Mouse (Mus musculus): ENCODE data around the gene Apbb1. TPM values are rescaled to one million over a fixed set of nuclear protein-coding genes. Genes with fewer than 3 reads are reported as not detected.
A peak's percentile ranks its signal among the peaks of the same experiment; 100 is the strongest.

The Apbb1 gene
- polyA plus RNA-seq (2014; fragmentation: Nextera tagmentation; extraction: Ambion mirVana) = 59.7 and 68.7 TPM in 2 replicates

- 1% methylated on average over 50 of the region's 54 CpGs for WGBS
- ATAC-seq (replicated peaks; ENCODE audit: insufficient number of reproducible peaks, low FRiP score, low TSS enrichment, low read depth) (peak; percentile 90), DNase-seq (ENCODE audit: low spot score) (peak; percentile 84)
- Histone ChIP-seq H3K4me3 (ENCODE audit: low read depth, low read length) (peak within 1 kb of the TSS; percentile 77), H3K9ac (replicated peaks; ENCODE audit: low read length) (peak within 1 kb of the TSS; percentile 86), H3K4me1 (ENCODE audit: control insufficient read depth, insufficient read depth, low read length) (peaks cover 4% of the 10 kb centered on the region), H3K27ac (replicated peaks; ENCODE audit: low read depth, low read length) (peak within 1 kb of the TSS; percentile 35), H3K27me3 (ENCODE audit: control insufficient read depth, insufficient read depth, low read length) (no peaks in the 10 kb centered on the region), H3K36me3 (replicated peaks; ENCODE audit: control insufficient read depth, insufficient read depth, low read depth, low read length) (no peaks in the 10 kb centered on the region), H3K9me3 (replicated peaks; ENCODE audit: control insufficient read depth, low read length) (no peaks in the 10 kb centered on the region), H3K4me2 (ENCODE audit: low read depth, low read length) (peak within 1 kb of the TSS; percentile 69)
These were observed at the start of gene Apbb1 for GRCm38 (mm10) chr7:105581094-105581703. TSS of gene Apbb1 (minus strand) at chr7:105581653.

- H3K4me2 ChIP-seq (ENCODE audit: low read depth, low read length) = no peak overlapping the region
- WGBS = 29% methylated on average over 3 of the region's 3 CpGs
- H3K27me3 ChIP-seq (ENCODE audit: control insufficient read depth, insufficient read depth, low read length) = no peaks in the 10 kb centered on the region
- no peak overlapping the region for H3K4me3 ChIP-seq (ENCODE audit: low read depth, low read length)
- H3K27ac ChIP-seq (replicated peaks; ENCODE audit: low read depth, low read length) = no peak overlapping the region
- ATAC-seq (replicated peaks; ENCODE audit: insufficient number of reproducible peaks, low FRiP score, low TSS enrichment, low read depth) = no peak
- H3K4me1 ChIP-seq (ENCODE audit: control insufficient read depth, insufficient read depth, low read length) = no peaks in the 10 kb centered on the region
- H3K9ac ChIP-seq (replicated peaks; ENCODE audit: low read length) = no peak overlapping the region
- H3K36me3 ChIP-seq (replicated peaks; ENCODE audit: control insufficient read depth, insufficient read depth, low read depth, low read length) = no peaks in the 10 kb centered on the region
- no peaks in the 10 kb centered on the region for H3K9me3 ChIP-seq (replicated peaks; ENCODE audit: control insufficient read depth, low read length)
- no peak for DNase-seq (ENCODE audit: low spot score)
These were observed 47.2 kb upstream of the Apbb1 start for GRCm38 (mm10) chr7:105628633-105629032.

GRCm38 (mm10) chr7:105625397-105625796 is 43.9 kb upstream of the Apbb1 start:
- no peaks in the 10 kb centered on the region for H3K36me3 ChIP-seq (replicated peaks; ENCODE audit: control insufficient read depth, insufficient read depth, low read depth, low read length)
- no peaks in the 10 kb centered on the region for H3K27me3 ChIP-seq (ENCODE audit: control insufficient read depth, insufficient read depth, low read length)
- 81% methylated on average over 6 of the region's 6 CpGs for WGBS
- no peaks in the 10 kb centered on the region for H3K9me3 ChIP-seq (replicated peaks; ENCODE audit: control insufficient read depth, low read length)
- H3K27ac ChIP-seq (replicated peaks; ENCODE audit: low read depth, low read length) = no peak overlapping the region
- no peak overlapping the region for H3K4me2 ChIP-seq (ENCODE audit: low read depth, low read length)
- no peak overlapping the region for H3K9ac ChIP-seq (replicated peaks; ENCODE audit: low read length)
- H3K4me1 ChIP-seq (ENCODE audit: control insufficient read depth, insufficient read depth, low read length) = no peaks in the 10 kb centered on the region
- ATAC-seq (replicated peaks; ENCODE audit: insufficient number of reproducible peaks, low FRiP score, low TSS enrichment, low read depth) (no peak), DNase-seq (ENCODE audit: low spot score) (no peak)
- H3K4me3 ChIP-seq (ENCODE audit: low read depth, low read length) = no peak overlapping the region

GRCm38 (mm10) chr7:105621646-105622292 is 40.3 kb upstream of the Apbb1 start:
- Histone ChIP-seq H3K36me3 (replicated peaks; ENCODE audit: control insufficient read depth, insufficient read depth, low read depth, low read length) (no peaks in the 10 kb centered on the region; the same call in 1 of the 2 replicates), H3K4me2 (ENCODE audit: low read depth, low read length) (no peak overlapping the region), H3K9me3 (replicated peaks; ENCODE audit: control insufficient read depth, low read length) (no peaks in the 10 kb centered on the region), H3K27me3 (ENCODE audit: control insufficient read depth, insufficient read depth, low read length) (no peaks in the 10 kb centered on the region), H3K9ac (replicated peaks; ENCODE audit: low read length) (no peak overlapping the region), H3K27ac (replicated peaks; ENCODE audit: low read depth, low read length) (no peak overlapping the region), H3K4me3 (ENCODE audit: low read depth, low read length) (no peak overlapping the region), H3K4me1 (ENCODE audit: control insufficient read depth, insufficient read depth, low read length) (no peaks in the 10 kb centered on the region)
- WGBS = 79% methylated on average over 8 of the region's 8 CpGs
- DNase-seq (ENCODE audit: low spot score) = no peak
- no peak for ATAC-seq (replicated peaks; ENCODE audit: insufficient number of reproducible peaks, low FRiP score, low TSS enrichment, low read depth)

- Histone ChIP-seq H3K4me2 (ENCODE audit: low read depth, low read length) (no peak overlapping the region), H3K27ac (replicated peaks; ENCODE audit: low read depth, low read length) (no peak overlapping the region), H3K4me3 (ENCODE audit: low read depth, low read length) (no peak overlapping the region), H3K27me3 (ENCODE audit: control insufficient read depth, insufficient read depth, low read length) (no peaks in the 10 kb centered on the region), H3K9me3 (replicated peaks; ENCODE audit: control insufficient read depth, low read length) (no peaks in the 10 kb centered on the region), H3K36me3 (replicated peaks; ENCODE audit: control insufficient read depth, insufficient read depth, low read depth, low read length) (no peaks in the 10 kb centered on the region; the same call in 1 of the 2 replicates), H3K4me1 (ENCODE audit: control insufficient read depth, insufficient read depth, low read length) (no peaks in the 10 kb centered on the region), H3K9ac (replicated peaks; ENCODE audit: low read length) (no peak overlapping the region)
- no peak for ATAC-seq (replicated peaks; ENCODE audit: insufficient number of reproducible peaks, low FRiP score, low TSS enrichment, low read depth)
- no peak for DNase-seq (ENCODE audit: low spot score)
- WGBS = 76% methylated on average over 4 of the region's 4 CpGs
These were observed 39.6 kb upstream of the Apbb1 start for GRCm38 (mm10) chr7:105621053-105621452.

GRCm38 (mm10) chr7:105619701-105620100 is 38.2 kb upstream of the Apbb1 start:
- WGBS = 83% methylated on average over 3 of the region's 3 CpGs

GRCm38 (mm10) chr7:105617810-105618209 is 36.4 kb upstream of the Apbb1 start:
- Histone ChIP-seq H3K27me3 (ENCODE audit: control insufficient read depth, insufficient read depth, low read length) (no peaks in the 10 kb centered on the region), H3K27ac (replicated peaks; ENCODE audit: low read depth, low read length) (no peak overlapping the region), H3K4me3 (ENCODE audit: low read depth, low read length) (no peak overlapping the region), H3K9me3 (replicated peaks; ENCODE audit: control insufficient read depth, low read length) (no peaks in the 10 kb centered on the region), H3K4me1 (ENCODE audit: control insufficient read depth, insufficient read depth, low read length) (no peaks in the 10 kb centered on the region), H3K9ac (replicated peaks; ENCODE audit: low read length) (no peak overlapping the region), H3K4me2 (ENCODE audit: low read depth, low read length) (no peak overlapping the region), H3K36me3 (replicated peaks; ENCODE audit: control insufficient read depth, insufficient read depth, low read depth, low read length) (peaks cover 2% of the 10 kb centered on the region)
- ATAC-seq (replicated peaks; ENCODE audit: insufficient number of reproducible peaks, low FRiP score, low TSS enrichment, low read depth) (no peak), DNase-seq (ENCODE audit: low spot score) (no peak)
- WGBS = 92% methylated on average over 22 of the region's 22 CpGs

More at GRCm38 (mm10) chr7:105619701-105620100, 38.2 kb upstream of the Apbb1 start:
- ATAC-seq (replicated peaks; ENCODE audit: insufficient number of reproducible peaks, low FRiP score, low TSS enrichment, low read depth) = no peak
- Histone ChIP-seq H3K4me2 (ENCODE audit: low read depth, low read length) (no peak overlapping the region), H3K9me3 (replicated peaks; ENCODE audit: control insufficient read depth, low read length) (no peaks in the 10 kb centered on the region), H3K9ac (replicated peaks; ENCODE audit: low read length) (no peak overlapping the region), H3K4me1 (ENCODE audit: control insufficient read depth, insufficient read depth, low read length) (no peaks in the 10 kb centered on the region), H3K27ac (replicated peaks; ENCODE audit: low read depth, low read length) (no peak overlapping the region), H3K27me3 (ENCODE audit: control insufficient read depth, insufficient read depth, low read length) (no peaks in the 10 kb centered on the region), H3K36me3 (replicated peaks; ENCODE audit: control insufficient read depth, insufficient read depth, low read depth, low read length) (no peaks in the 10 kb centered on the region; the same call in 1 of the 2 replicates), H3K4me3 (ENCODE audit: low read depth, low read length) (no peak overlapping the region)
- DNase-seq (ENCODE audit: low spot score) = no peak

GRCm38 (mm10) chr7:105616561-105616960 is 35.1 kb upstream of the Apbb1 start:
- H3K4me2 ChIP-seq (ENCODE audit: low read depth, low read length) = no peak overlapping the region
- H3K27me3 ChIP-seq (ENCODE audit: control insufficient read depth, insufficient read depth, low read length) = no peaks in the 10 kb centered on the region
- no peaks in the 10 kb centered on the region for H3K4me1 ChIP-seq (ENCODE audit: control insufficient read depth, insufficient read depth, low read length)
- no peak overlapping the region for H3K9ac ChIP-seq (replicated peaks; ENCODE audit: low read length)
- H3K27ac ChIP-seq (replicated peaks; ENCODE audit: low read depth, low read length) = no peak overlapping the region
- H3K4me3 ChIP-seq (ENCODE audit: low read depth, low read length) = no peak overlapping the region
- no peak for ATAC-seq (replicated peaks; ENCODE audit: insufficient number of reproducible peaks, low FRiP score, low TSS enrichment, low read depth)
- no peak for DNase-seq (ENCODE audit: low spot score)
- H3K9me3 ChIP-seq (replicated peaks; ENCODE audit: control insufficient read depth, low read length) = no peaks in the 10 kb centered on the region
- peaks cover 3% of the 10 kb centered on the region for H3K36me3 ChIP-seq (replicated peaks; ENCODE audit: control insufficient read depth, insufficient read depth, low read depth, low read length)
- WGBS = 86% methylated on average over 6 of the region's 6 CpGs
